ENCODE assay signal across 8 mouse cellular contexts in genomic region chr8:48842991-48843930, GRCm38 (mm10). TPM values are rescaled to one million over a fixed set of nuclear protein-coding genes. Genes with fewer than 3 reads are reported as not detected.
A peak's percentile ranks its signal among the peaks of the same experiment; 100 is the strongest.
DNase-seq lines count a peak whose midpoint lies in the region; ATAC-seq and TF ChIP-seq lines count a peak whose summit lies in the region.

No protein-coding gene starts in this region.

- H3K4me2 ChIP-seq in forebrain, embryonic 15.5 days (replicated peaks): peak overlapping the region; percentile 100

- intact Hi-C loops in left cerebral cortex, adult 2 months (cut with DNase I): loop anchor here (2.0 to 5.0 kb wide), 3 partner anchors 102 to 621 kb away; no protein-coding TSS in a partner anchor

- no peaks in the 10 kb centered on the region for H3K9me3 ChIP-seq in forebrain, embryonic 15.5 days

- peak; percentile 90 for ATAC-seq in forebrain, embryonic 15.5 days (replicated peaks)
- peak; percentile 34 to 38; a peak in 2 of 4 replicates for ATAC-seq in hematopoietic stem cell, adult 5-6 weeks (replicated peaks in 1 of 2; ENCODE audit: insufficient read depth in 1 of 2, low FRiP score in 2 of 2, low TSS enrichment in 1 of 2, low read depth in 1 of 2, poor library complexity in 2 of 2, severe bottlenecking in 2 of 2)

- H3K27ac ChIP-seq in forebrain, embryonic 15.5 days (replicated peaks): peak overlapping the region; percentile 50
- H3K27ac ChIP-seq in left cerebral cortex, adult 2 months: peak overlapping the region; percentile 55; the same call in 1 of the 2 replicates

- under 1% methylated on average over 76 of the region's 93 CpGs for WGBS in forebrain, embryonic 15.5 days

- no peaks in the 10 kb centered on the region for H3K36me3 ChIP-seq in forebrain, embryonic 15.5 days

- peak overlapping the region; percentile 61 for H3K9ac ChIP-seq in forebrain, embryonic 15.5 days (replicated peaks)

- peak; percentile 4 for DNase-seq in CD4-positive helper T cell, adult 2 months (ENCODE audit: low read depth, low spot score)
- DNase-seq in adrenal gland, adult 18-20 months (ENCODE audit: low spot score in 2 of 2): peak; percentile 15 to 31
- DNase-seq in left cerebral cortex, adult 2 months (ENCODE audit: extremely low spot score in 1 of 2, low spot score in 2 of 2): peak; percentile 38 to 53
- DNase-seq in mesoderm, embryonic 11.5 days (ENCODE audit: low read depth, low spot score): peak; percentile 72
- peak; percentile 55 for DNase-seq in right cerebral cortex, postnatal 4 days
- no peak for DNase-seq in natural killer cell, adult 2 months (ENCODE audit: low spot score in 2 of 2)

- H3K27me3 ChIP-seq in forebrain, embryonic 15.5 days: peaks cover 25% of the 10 kb centered on the region

- TF ChIP-seq CTCF in left cerebral cortex, adult 2 months (IDR thresholded peaks at IDR 0.05): no peak

- H3K4me1 ChIP-seq in forebrain, embryonic 15.5 days: peaks cover 21% of the 10 kb centered on the region

- peak overlapping the region; percentile 91 for H3K4me3 ChIP-seq in forebrain, embryonic 15.5 days
- H3K4me3 ChIP-seq in left cerebral cortex, adult 2 months: peak overlapping the region; percentile 77

RNA-seq across cellular contexts. Expression of gene Tenm3, which starts 0.5 kb away (rescaled TPM):
- 1 to 10 TPM; 2.3 to 9.7 TPM for total RNA-seq in adrenal gland, adult 18-20 months (2021)
- 23.4 and 25.9 TPM in 2 replicates for polyA plus RNA-seq in forebrain, embryonic 15.5 days (2015; fragmentation: Nextera tagmentation; extraction: Ambion mirVana)
- total RNA-seq in hematopoietic stem cell, adult 5-6 weeks (2017): 0.06 TPM in 1 of 2 replicates, not detected in the other
- total RNA-seq in left cerebral cortex, adult 2 months (2021): 10 to 100 TPM; 61.8 to 76.5 TPM

Comparison
In these comparisons a context has a peak if more than half of its experiments do, and no peak if none do; other contexts are left out.
1. DNase-seq: peak in CD4-positive helper T cell, adult 2 months (single experiment), adrenal gland, adult 18-20 months (2 of 2), left cerebral cortex, adult 2 months (2 of 2), mesoderm, embryonic 11.5 days (single experiment) and right cerebral cortex, postnatal 4 days (single experiment); none in natural killer cell, adult 2 months (0 of 2).
2. RNA of gene Tenm3, which starts 0.5 kb away (total RNA-seq): 61.8 to 76.5 TPM in left cerebral cortex, adult 2 months; 2.3 to 9.7 TPM in adrenal gland, adult 18-20 months and 0.06 TPM in hematopoietic stem cell, adult 5-6 weeks; every median in the first group is over 4 times any median in the second.